In the genomic region with DNA sequence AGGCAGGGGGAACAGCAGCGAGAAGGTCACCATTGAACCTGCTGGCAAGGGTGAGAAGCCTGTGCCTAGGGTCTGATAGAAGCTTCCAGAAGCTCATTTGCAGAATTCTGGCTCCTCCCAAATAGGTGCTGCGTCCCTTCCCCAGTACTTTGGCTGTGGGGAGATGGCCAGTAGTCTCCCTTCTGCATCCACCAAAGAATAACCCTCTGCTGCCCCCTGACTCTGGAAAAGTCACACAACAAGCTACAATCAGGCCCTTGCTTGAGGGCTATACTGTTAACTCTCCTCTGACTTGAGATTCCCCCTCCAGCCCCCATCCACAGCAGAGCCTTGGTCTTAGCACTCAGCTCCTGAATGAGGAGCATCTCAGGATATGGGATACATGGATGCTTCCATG, we compare ENCODE assay signal across 9 mouse cellular contexts.
A peak's percentile ranks its signal among the peaks of the same experiment; 100 is the strongest.
DNase-seq lines count a peak whose midpoint lies in the region; ATAC-seq lines count a peak whose summit lies in the region.
"Had no signal": no experiment of that assay in that cellular context is flagged by ENCODE, and none has a peak within 500 bp of the region (broad histone marks: within the 10 kb centered on the region; RNA-seq: fewer than 3 reads in every experiment).

No protein-coding gene starts in this region.

- DNase-seq in adrenal gland, postnatal 14 days = peak; percentile 22
- no peak for DNase-seq in adrenal gland, postnatal 25 days
- DNase-seq in left cerebral cortex, postnatal 4 days = peak; percentile 70
- no peak for DNase-seq in left cerebral cortex, adult 18-20 months (ENCODE audit: low spot score in 2 of 2)
- DNase-seq in embryonic facial prominence, embryonic 11.5 days (ENCODE audit: low spot score) = peak; percentile 23
- no peak for DNase-seq in spleen, postnatal 4 days (ENCODE audit: low spot score in 2 of 2)
- no peak for DNase-seq in left cerebral cortex, adult 9 months (ENCODE audit: low spot score in 2 of 2)

- H3K36me3 ChIP-seq in embryonic facial prominence, embryonic 11.5 days (replicated peaks; ENCODE audit: control insufficient read depth, insufficient read depth, low read depth, low read length) = no peaks in the 10 kb centered on the region
- H3K36me3 ChIP-seq in midbrain, embryonic 16.5 days (ENCODE audit: control insufficient read depth, insufficient read depth, low read length) = 0 out of 2 replicates have a peak, but pooled peaks cover 4% of the 10 kb centered on the region
- H3K36me3 ChIP-seq: limb, embryonic 15.5 days had no signal

- intact Hi-C loops in left cerebral cortex, postnatal 4 days (cut with DNase I) = no loop called here

- no peak overlapping the region for H3K4me3 ChIP-seq in embryonic facial prominence, embryonic 11.5 days (ENCODE audit: low read depth, low read length)
- H3K4me3 ChIP-seq in midbrain, embryonic 16.5 days (ENCODE audit: low read depth, low read length) = no peak overlapping the region
- H3K4me3 ChIP-seq: limb, embryonic 15.5 days had no signal

- H3K4me2 ChIP-seq in embryonic facial prominence, embryonic 11.5 days (ENCODE audit: low read depth, low read length) = no peak overlapping the region
- H3K4me2 ChIP-seq in midbrain, embryonic 16.5 days (ENCODE audit: low read length) = no peak overlapping the region
- H3K4me2 ChIP-seq: limb, embryonic 15.5 days had no signal

- no peak overlapping the region for H3K9ac ChIP-seq in embryonic facial prominence, embryonic 11.5 days (replicated peaks; ENCODE audit: low read length)
- no peak overlapping the region for H3K9ac ChIP-seq in midbrain, embryonic 16.5 days (ENCODE audit: low read depth, low read length)
- H3K9ac ChIP-seq: limb, embryonic 15.5 days had no signal

- no peaks in the 10 kb centered on the region for H3K9me3 ChIP-seq in embryonic facial prominence, embryonic 11.5 days (replicated peaks; ENCODE audit: control insufficient read depth, low read length)
- H3K9me3 ChIP-seq in midbrain, embryonic 16.5 days (replicated peaks; ENCODE audit: control insufficient read depth, low read length, poor library complexity, severe bottlenecking) = no peaks in the 10 kb centered on the region
- H3K9me3 ChIP-seq: limb, embryonic 15.5 days had no signal

- no peak overlapping the region for H3K27ac ChIP-seq in embryonic facial prominence, embryonic 11.5 days (replicated peaks; ENCODE audit: low read depth, low read length)
- H3K27ac ChIP-seq in midbrain, embryonic 16.5 days (ENCODE audit: low read length) = peak overlapping the region; percentile 84
- H3K27ac ChIP-seq: limb, embryonic 15.5 days had no signal

- H3K27me3 ChIP-seq in embryonic facial prominence, embryonic 11.5 days (ENCODE audit: control insufficient read depth, insufficient read depth, low read length) = no peaks in the 10 kb centered on the region
- H3K27me3 ChIP-seq in midbrain, embryonic 16.5 days (ENCODE audit: control insufficient read depth, insufficient read depth, low read depth, low read length) = no peaks in the 10 kb centered on the region

- no peaks in the 10 kb centered on the region for H3K4me1 ChIP-seq in embryonic facial prominence, embryonic 11.5 days (ENCODE audit: control insufficient read depth, insufficient read depth, low read length)
- H3K4me1 ChIP-seq in midbrain, embryonic 16.5 days (ENCODE audit: control insufficient read depth, insufficient read depth, low read length) = peaks cover 26% of the 10 kb centered on the region

- WGBS in embryonic facial prominence, embryonic 11.5 days = 65% methylated on average over 2 of the region's 2 CpGs
- 49% methylated on average over 2 of the region's 2 CpGs for WGBS in midbrain, embryonic 16.5 days

- no peak for ATAC-seq in embryonic facial prominence, embryonic 11.5 days (replicated peaks; ENCODE audit: insufficient number of reproducible peaks, low FRiP score, low TSS enrichment, low read depth)
- peak; percentile 32; the same call in 1 of the 2 replicates for ATAC-seq in midbrain, embryonic 16.5 days

Comparison
In these comparisons a context has a peak if more than half of its experiments do, and no peak if none do; other contexts are left out.
1. DNase-seq: peak in adrenal gland, postnatal 14 days (single experiment), left cerebral cortex, postnatal 4 days (single experiment) and embryonic facial prominence, embryonic 11.5 days (single experiment); none in adrenal gland, postnatal 25 days (single experiment), left cerebral cortex, adult 18-20 months (0 of 2), spleen, postnatal 4 days (0 of 2) and left cerebral cortex, adult 9 months (0 of 2).